Mouse (Mus musculus) ES-E14 (cell line): Measurements from ENCODE around the gene Prcc.

Source experiments
- CHD2 ChIP-seq: IDR thresholded peaks from 2 replicates; pipeline ENCODE4 v1.6.1; 2014; ENCODE audit warnings: mild to moderate bottlenecking, low read depth, low read length, inconsistent platforms
- MAFK ChIP-seq: IDR thresholded peaks from 2 replicates; pipeline ENCODE4 v1.6.1; 2014; ENCODE audit warnings: mild to moderate bottlenecking, low read depth, low read length, inconsistent platforms; ENCODE audit not compliant: insufficient read depth
- ZNF384 ChIP-seq: IDR thresholded peaks from 2 replicates; pipeline ENCODE4 v1.6.1; 2012; ENCODE audit warnings: low read depth, low read length, inconsistent platforms

GRCm38 (mm10) chr3:87918551-87918950, 33.1 kb upstream of the Prcc start:
- no peak for TF ChIP-seq ZNF384
- TF ChIP-seq CHD2: no peak
- no peak for TF ChIP-seq MAFK
